Mouse (Mus musculus) cerebellum, adult 9-11 months (tissue): ENCODE results near the gene Foxs1.

ENCODE experiments used
- DNase-seq: peaks from one replicate; pipeline ENCODE4 v3.0.0; 2022

Foxs1 gene

GRCm38 (mm10) chr2:152933048-152933447, at the start of gene Foxs1:
Foxs1 (minus strand) TSS chr2:152933208.
- DNase-seq = no peak

DNA sequence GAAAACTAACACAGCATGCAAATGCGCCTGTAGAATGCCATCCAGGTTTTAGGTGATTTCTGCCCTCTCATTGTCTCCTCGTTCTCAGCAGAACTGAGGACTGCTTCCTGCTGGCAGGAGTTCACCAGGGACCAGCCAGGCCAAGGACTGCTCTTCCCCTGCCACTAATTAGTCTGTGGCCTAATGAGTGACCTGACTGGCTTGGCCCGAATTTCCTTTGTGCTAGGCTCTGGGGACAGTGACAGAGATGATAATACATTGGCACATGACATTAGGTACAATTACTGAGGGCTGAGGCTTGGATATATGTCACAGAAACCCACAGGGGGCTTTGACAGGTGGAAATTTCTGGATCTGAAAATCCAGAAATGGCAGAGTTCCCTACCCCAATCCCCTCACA, 44.0 kb upstream of the Foxs1 start:
- DNase-seq = no peak

GRCm38 (mm10) chr2:152965555-152965954, 32.5 kb upstream of the Foxs1 start:
- DNase-seq = no peak

GRCm38 (mm10) chr2:152962091-152962793, 29.2 kb upstream of the Foxs1 start, which contains the start of gene Ttll9:
Ttll9 (plus strand) TSS chr2:152962485.
- peak; percentile 85 for DNase-seq

DNA sequence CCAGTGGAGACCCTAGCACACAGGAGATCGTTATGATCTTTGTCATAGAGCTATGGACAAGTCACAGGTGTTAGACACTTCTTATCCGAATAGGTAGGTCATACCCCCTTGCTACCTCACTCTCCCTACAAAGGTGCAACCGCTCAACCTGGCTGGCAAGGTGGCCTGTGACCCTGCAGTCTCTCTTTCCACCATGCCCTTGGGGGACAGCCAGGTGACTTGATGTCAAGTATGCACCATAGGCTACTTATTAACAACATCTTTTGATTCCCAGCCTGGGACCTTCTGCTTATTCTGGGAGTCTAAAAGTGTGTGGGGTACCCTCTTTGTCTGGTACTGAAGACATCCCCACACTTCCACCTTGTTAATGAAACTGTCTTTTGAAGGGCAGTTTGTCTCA, 25.1 kb upstream of the Foxs1 start:
- no peak for DNase-seq

- DNase-seq = no peak
Measured at GRCm38 (mm10) chr2:152951850-152952720, 19.1 kb upstream of the Foxs1 start.

DNA sequence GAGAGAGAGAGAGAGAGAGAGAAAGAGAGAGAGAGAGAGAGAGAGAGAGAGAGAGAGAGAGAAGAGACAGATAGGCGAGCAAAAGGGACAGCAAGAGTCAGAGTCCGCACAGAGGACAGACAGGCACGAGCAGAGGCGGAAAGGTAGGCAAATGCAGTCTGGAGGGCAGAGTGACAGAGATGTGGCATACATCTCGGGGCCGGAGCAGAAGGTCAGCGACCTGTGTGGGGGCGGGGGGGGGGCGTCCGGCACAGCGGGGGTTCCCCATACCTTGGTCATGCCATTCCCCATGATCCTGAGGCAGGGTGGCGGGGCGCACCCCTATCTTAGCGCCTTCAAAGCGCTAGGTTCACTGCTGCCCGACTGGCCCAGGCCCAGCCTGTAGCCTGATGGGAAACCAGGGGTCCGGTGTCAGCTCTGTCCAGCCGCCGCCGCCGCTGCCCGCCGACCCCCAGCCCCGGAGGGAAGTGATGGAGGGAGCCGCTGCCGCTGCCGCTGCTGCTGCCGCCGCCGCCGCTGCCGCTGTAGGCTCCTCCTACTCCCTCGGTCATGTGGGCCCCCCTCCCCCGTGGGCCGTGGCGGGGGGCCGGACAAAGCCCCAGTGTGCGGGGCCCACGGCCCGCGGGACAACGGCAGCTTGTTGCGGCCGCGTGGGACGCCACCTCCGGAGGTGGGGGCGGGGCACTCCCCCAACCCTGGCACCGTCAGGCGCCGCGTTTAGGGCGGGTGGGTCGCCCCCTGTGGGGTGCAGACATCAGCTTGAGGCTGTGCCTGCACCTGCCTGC, 18.2 kb upstream of the Foxs1 start, which contains the start of gene Dusp15:
Gene Dusp15, minus strand, starts transcription at position 634 of the 785 bp plus-strand sequence.
- peak; percentile 68 for DNase-seq

DNA sequence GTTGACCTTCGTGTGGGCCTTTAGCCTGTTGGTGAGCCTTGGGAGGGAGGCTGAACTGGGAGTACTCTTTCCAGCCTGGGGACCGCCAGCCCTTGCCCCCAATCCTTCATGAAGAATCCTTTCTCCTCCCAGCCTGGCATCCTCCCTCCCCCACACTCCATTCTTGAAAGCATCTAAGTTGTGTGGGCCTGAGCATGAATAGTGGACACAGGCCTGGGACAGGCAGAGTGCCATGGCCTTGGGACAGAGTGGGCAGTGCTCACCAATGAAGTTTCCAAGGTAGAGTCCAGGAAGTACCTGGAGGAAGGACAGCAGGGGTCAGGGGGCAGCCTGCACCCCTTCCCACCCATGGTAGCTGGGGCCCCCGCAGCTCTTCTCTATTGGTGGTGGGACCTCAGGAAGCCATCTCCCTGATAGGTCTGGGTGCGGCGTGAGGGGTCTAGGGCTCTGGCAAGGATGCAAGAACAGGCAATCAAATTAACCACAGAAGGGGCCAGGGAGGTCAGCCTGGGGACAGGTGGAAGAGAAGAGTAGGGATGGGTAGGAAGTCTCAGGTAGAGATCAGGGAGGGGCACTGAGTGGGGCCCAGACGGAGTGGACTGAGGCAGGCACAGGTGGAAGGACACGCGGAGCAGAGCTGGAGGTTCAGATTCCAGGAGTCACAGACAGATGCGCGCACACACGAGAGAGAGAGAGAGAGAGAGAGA, 17.5 kb upstream of the Foxs1 start:
- DNase-seq = peak; percentile 47

DNA sequence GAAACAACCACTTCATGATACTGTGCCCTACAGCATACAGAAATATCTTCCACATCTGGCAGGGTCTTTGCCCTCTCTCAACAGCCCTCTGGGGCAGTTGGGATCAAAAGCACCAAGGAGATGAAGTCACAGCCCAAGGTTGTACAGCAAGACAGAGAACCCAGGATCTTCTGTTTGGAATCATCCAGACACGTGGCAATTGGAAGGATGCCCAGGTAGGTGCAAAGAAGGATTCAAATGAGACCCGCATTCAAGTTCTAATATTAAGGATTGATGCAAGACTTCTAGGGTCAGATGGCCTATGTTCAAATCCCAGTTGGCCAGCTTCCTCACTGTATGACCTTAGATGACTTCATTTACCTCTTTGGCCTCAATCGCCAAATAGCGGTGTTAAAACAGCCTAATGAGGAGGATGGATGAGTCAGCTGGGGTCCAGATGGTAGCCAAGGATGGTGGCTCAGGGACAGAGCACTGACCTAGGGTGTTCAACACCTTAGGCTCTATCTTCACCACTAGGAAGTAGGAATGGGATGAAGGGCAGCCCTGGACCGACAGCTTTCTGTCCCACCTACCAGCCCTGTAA, 15.5 kb upstream of the Foxs1 start:
- no peak for DNase-seq

GRCm38 (mm10) chr2:152947098-152947497, 14.1 kb upstream of the Foxs1 start:
- peak; percentile 56 for DNase-seq

- no peak for DNase-seq
Measured at GRCm38 (mm10) chr2:152944013-152944412, 11.0 kb upstream of the Foxs1 start.

DNA sequence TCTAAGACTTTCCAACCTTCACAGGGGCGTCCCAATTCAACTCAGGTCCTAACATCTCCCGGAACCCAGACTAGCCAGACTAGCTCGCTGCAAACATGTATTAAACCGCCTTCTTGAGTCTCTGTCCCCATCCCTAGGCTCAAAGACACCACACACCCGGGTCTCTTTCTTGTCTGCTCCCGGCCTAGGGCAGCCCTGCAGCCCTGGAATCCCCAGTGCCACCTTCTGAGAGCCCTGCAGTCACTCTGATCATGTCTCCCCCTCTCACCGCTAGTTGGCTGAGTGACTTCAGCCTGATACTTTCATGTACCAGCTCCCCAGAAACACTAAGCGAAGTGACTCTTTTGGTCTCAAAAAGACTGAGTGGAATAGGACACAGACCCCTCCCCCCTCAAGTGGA, 10.6 kb upstream of the Foxs1 start:
- no peak for DNase-seq

GRCm38 (mm10) chr2:152942898-152943515, 10.0 kb upstream of the Foxs1 start:
- DNase-seq = no peak

DNA sequence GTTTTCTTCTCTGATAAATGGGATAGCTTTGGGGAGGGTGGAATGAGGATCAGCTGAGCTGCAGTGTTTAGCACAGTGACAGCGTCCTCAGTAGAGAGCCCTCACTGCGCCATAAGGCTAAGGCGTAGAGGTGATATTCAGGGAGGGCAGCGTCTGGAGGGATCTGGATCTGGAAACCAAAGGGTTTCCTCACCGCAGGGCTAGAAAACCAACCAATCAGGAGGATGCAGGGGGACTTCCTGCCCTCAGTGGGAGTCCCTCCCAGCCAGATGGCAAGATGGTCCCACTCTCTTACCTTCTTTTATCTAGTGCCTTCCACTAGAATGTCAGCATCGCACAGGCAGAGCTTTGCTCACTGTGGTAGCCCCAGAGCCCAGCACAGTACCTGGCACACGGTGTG, 8.8 kb upstream of the Foxs1 start:
- no peak for DNase-seq

GRCm38 (mm10) chr2:152941106-152941505, 8.1 kb upstream of the Foxs1 start:
- DNase-seq = no peak

DNA sequence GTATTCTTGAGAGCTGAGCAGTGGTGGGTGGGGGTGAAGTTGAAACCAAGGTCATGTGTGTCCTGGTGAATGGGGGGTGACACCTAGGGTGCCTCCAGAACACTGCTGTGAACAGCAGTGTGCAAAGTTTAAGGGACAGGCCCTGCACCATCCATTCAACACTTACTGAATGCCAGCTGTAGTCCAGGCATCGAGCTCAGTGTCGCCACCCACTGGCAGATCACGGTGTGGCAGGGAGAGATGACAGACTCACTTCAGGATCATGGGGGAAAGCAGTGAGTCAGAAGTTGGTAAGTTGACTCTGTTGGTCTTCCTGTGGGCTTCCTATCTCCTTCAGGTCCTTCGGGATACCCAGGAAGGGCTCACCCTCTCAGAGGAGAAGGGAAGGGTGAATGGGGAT, 6.8 kb upstream of the Foxs1 start:
- peak; percentile 46 for DNase-seq

- no peak for DNase-seq
Measured at GRCm38 (mm10) chr2:152933614-152934013, 606 bp upstream of the Foxs1 start.

DNA sequence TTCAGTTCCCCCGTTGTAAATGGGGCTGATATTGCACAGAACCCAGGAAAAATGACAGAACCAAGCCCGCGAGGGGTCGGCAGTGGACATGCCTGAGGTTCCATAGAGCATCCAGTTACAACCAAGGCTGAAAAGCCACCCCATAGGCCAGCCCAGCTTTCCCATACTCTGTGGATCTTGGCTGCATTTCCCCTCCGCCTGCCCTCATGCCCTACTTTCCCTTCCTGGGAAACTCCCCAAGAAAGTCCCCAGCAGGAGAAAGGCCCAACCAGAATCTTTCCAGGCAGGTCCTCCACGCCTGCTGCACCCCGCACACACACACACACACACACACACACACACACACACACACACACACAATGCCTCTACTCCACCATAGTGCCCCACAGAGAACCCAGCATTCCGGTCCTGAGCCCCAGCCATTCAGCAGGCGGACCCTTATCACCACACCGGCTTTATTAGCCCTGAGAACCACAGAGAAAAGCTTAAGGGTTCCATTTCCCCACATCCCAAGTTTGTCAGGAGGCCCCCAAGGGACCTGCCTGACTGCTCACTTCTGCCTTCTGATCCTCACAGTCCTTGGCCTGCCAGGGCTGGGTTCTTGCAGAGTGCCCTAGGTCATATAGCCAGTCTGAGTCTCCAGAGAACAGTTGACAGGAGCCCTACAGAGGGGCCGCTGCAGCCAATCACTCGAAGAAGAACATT, 1.4 kb downstream of the Foxs1 start:
- no peak for DNase-seq

- DNase-seq = no peak
Measured at GRCm38 (mm10) chr2:152930276-152930675, 2.7 kb downstream of the Foxs1 start.

- DNase-seq = no peak
Measured at GRCm38 (mm10) chr2:152928988-152929370, 4.0 kb downstream of the Foxs1 start.
